Mouse (Mus musculus) brain, embryonic 14.5 days (tissue): ENCODE measurements at regions not wholly inside any gene's neighbourhood (a gene's known extent, or its start where the extent isn't known, plus 50 kb on each side); places are given as distances from the start of the nearest gene placed in this dataset.
A peak's percentile ranks its signal among the peaks of the same experiment; 100 is the strongest.

ENCODE experiments used
- DNase-seq: peaks from one replicate; pipeline ENCODE4 v3.0.0-alpha.2; 2011; ENCODE audit warnings: low read depth
- CTCF ChIP-seq: fragments of 200-500 bp; IDR thresholded peaks from 2 replicates; pipeline ENCODE4 v1.5.1; 2012; ENCODE audit warnings: inconsistent platforms, mild to moderate bottlenecking, moderate library complexity, borderline replicate concordance; ENCODE audit not compliant: insufficient read depth, insufficient read length; ENCODE audit errors: extremely low read depth
- POLR2A ChIP-seq: fragments of 200-500 bp; IDR thresholded peaks from 2 replicates; pipeline ENCODE4 v1.6.1; 2012; ENCODE audit warnings: mild to moderate bottlenecking, inconsistent platforms, borderline replicate concordance; ENCODE audit not compliant: poor library complexity, insufficient read depth, insufficient read length, severe bottlenecking; ENCODE audit errors: extremely low read depth

DNA sequence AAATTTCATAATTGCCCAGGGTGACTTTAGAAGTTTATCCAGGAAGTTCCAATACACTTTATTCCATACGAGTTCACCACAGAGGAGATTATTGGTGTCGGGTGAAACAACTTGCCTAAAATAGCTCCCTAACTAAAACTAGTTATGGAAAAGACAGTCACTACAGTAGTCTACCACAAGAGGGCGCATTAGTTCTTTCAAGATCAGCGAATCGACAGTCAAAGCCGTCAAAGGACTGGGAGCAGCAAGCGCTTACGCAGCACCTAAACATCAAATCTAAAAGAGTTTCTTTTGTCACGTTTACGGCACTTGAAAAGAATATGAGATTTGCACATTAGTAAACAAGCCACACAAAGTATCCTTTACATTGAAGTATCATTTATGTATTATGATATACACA lies 75.3 kb upstream of the Btg3 start:
- TF ChIP-seq CTCF: peak; percentile 79
- no peak for TF ChIP-seq POLR2A
- DNase-seq: peak; percentile 94

GRCm38 (mm10) chr16:78451750-78452149 lies 74.8 kb upstream of the Btg3 start:
- no peak for DNase-seq
- TF ChIP-seq CTCF (no peak), POLR2A (no peak)

GRCm38 (mm10) chr16:78451251-78451650 lies 74.3 kb upstream of the Btg3 start:
- DNase-seq: no peak
- TF ChIP-seq CTCF (no peak), POLR2A (no peak)

DNA sequence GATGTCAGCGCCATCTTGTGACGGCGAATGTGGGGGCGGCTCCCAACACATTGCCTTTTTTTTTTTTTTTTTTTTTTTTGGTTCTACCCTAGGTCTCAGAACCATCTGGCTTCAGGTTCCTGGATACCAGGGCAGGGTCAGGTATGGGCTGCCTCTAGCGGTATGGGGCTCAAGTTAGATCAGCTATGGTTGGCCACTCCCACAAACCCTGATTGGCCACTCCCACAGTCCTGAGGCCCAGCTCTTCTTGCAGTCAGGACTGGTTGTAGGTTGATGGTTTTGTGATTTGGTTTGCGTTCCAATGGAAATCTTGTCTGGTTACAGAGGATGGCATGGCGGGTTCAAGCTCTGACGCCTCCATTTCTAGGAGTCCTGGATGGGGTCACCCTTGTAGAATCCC lies 72.2 kb upstream of the Btg3 start:
- DNase-seq: no peak
- TF ChIP-seq POLR2A (no peak), CTCF (no peak)

- DNase-seq: no peak
- TF ChIP-seq CTCF (no peak), POLR2A (no peak)
Observed at GRCm38 (mm10) chr16:78443262-78443661, 66.3 kb upstream of the Btg3 start.

DNA sequence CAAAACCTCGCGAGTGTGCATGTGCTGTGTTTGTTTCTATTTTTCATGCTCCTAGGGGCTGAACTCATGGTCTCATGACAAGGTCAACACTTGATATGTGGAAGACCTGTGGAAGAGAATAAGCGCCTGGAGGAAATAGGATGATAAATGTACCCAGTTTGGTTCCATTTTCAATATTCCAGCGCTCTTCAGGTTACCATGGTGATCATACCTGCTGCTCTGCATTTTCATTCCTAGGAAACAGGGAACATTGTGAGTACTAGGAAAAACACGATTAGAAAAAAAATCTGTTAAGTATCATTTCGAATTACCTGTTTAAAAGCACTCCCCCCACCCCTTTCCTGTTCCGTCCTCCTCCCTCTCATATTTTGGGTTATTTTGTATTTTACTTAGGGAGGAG lies 65.8 kb upstream of the Btg3 start:
- peak; percentile 29 for DNase-seq
- TF ChIP-seq CTCF (no peak), POLR2A (no peak)

- TF ChIP-seq POLR2A: no peak
- TF ChIP-seq CTCF: no peak
- no peak for DNase-seq
Observed at GRCm38 (mm10) chr16:78441961-78442360, 65.0 kb upstream of the Btg3 start.

GRCm38 (mm10) chr16:78435707-78436106 lies 58.7 kb upstream of the Btg3 start:
- DNase-seq: no peak
- TF ChIP-seq CTCF (no peak), POLR2A (no peak)

DNA sequence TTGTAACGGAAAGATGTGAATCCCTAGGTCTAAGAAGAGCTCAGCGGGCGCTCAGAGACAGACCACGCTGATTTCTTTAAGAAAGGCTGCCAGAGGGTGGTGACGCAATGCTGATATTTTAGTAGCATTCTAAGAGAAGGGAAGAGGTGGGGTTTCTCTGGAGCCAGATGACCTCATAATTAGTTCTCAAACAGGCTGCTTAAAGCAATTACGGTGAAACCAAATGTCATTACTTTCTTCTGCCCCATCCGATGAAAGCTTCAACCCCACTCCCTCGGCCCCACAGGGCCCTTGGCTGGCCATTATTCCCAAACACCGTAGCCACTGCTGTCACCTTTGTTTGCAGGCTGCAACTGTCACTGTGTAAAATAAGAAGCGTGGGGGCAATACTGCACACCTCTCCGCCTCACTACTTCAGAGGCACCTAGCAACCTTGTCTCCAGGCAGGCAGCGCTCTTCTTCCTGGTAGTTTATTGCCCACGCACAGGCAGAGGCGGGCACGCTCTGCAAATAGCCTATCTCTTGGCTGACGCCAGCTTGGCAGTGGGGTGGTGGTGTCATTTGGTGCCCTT lies 50.6 kb upstream of the Btg3 start:
- peak; percentile 84 for DNase-seq

More for the DNA sequence above, 50.6 kb upstream of the Btg3 start:
- no peak for TF ChIP-seq POLR2A
- TF ChIP-seq CTCF: no peak
